ENCODE assay signal across 22 mouse cellular contexts in the genomic region with DNA sequence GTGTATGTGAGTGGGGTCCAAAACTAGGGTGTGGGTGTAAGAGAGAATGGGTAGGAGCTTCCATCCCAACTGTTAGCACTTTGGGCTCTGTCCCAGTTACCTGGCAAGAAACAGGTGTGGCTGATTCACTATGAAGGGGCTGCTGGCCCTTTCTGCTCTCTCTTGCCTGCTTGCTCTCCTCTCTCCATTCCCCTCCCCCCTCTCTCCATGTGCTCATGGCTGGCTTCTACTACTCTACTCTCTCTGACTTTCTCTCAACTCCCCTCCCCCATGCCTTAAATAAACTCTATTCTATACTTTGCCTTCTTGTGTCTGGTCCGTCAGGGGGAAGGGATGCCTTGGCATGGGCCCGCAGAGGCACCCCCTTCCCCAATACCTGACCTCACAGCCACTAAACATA. TPM values are rescaled to one million over a fixed set of nuclear protein-coding genes. Genes with fewer than 3 reads are reported as not detected.
A peak's percentile ranks its signal among the peaks of the same experiment; 100 is the strongest.
DNase-seq lines count a peak whose midpoint lies in the region; ATAC-seq and TF ChIP-seq lines count a peak whose summit lies in the region.
"Had no signal": no experiment of that assay in that cellular context is flagged by ENCODE, and none has a peak within 500 bp of the region (broad histone marks: within the 10 kb centered on the region; RNA-seq: fewer than 3 reads in every experiment).

No protein-coding gene starts in this region.

- WGBS in forebrain, embryonic 12.5 days: 64% methylated on average over 2 of the region's 2 CpGs
- WGBS in forebrain, postnatal 0 days: 66% methylated on average over 2 of the region's 2 CpGs
- whole genome bisulfite sequencing in liver, embryonic 11.5 days: 61% methylated on average over 2 of the region's 2 CpGs
- WGBS in liver, embryonic 13.5 days (ENCODE audit: insufficient replicate concordance): 40% methylated on average over 2 of the region's 2 CpGs

- H3K4me3 ChIP-seq in forebrain, embryonic 12.5 days (replicated peaks): no peak overlapping the region
- H3K4me3 ChIP-seq in forebrain, postnatal 0 days (ENCODE audit: low read depth, low read length): no peak overlapping the region
- H3K4me3 ChIP-seq in liver, embryonic 11.5 days (ENCODE audit: low read depth, low read length): no peak overlapping the region
- H3K4me3 ChIP-seq in G1E (ENCODE audit: low read depth, low read length): peak overlapping the region; percentile 60; the same call in 1 of the 2 replicates
- H3K4me3 ChIP-seq in liver, embryonic 13.5 days (replicated peaks): no peak overlapping the region
- H3K4me3 ChIP-seq: intestine, embryonic 15.5 days had no signal

- H3K9me3 ChIP-seq in forebrain, embryonic 12.5 days: no peaks in the 10 kb centered on the region
- no peaks in the 10 kb centered on the region for H3K9me3 ChIP-seq in forebrain, postnatal 0 days (ENCODE audit: low read length)
- no peaks in the 10 kb centered on the region for H3K9me3 ChIP-seq in liver, embryonic 11.5 days (ENCODE audit: control insufficient read depth, low read length)
- H3K9me3 ChIP-seq in G1E (replicated peaks): no peaks in the 10 kb centered on the region
- no peaks in the 10 kb centered on the region for H3K9me3 ChIP-seq in liver, embryonic 13.5 days (replicated peaks)
- H3K9me3 ChIP-seq: intestine, embryonic 15.5 days had no signal

- H3K27me3 ChIP-seq in forebrain, embryonic 12.5 days: 0 out of 2 replicates have a peak, but pooled peaks cover 22% of the 10 kb centered on the region
- H3K27me3 ChIP-seq in forebrain, postnatal 0 days (ENCODE audit: insufficient read depth, low read length): no peaks in the 10 kb centered on the region; the same call in 1 of the 2 replicates
- H3K27me3 ChIP-seq in liver, embryonic 11.5 days (replicated peaks; ENCODE audit: control insufficient read depth, insufficient read depth, low read length): no peaks in the 10 kb centered on the region
- peaks cover 8% of the 10 kb centered on the region for H3K27me3 ChIP-seq in G1E (ENCODE audit: insufficient read depth, low read length)
- H3K27me3 ChIP-seq in liver, embryonic 13.5 days: no peaks in the 10 kb centered on the region
- H3K27me3 ChIP-seq: intestine, embryonic 15.5 days had no signal

- no peak overlapping the region for H3K4me2 ChIP-seq in forebrain, embryonic 12.5 days
- no peak overlapping the region for H3K4me2 ChIP-seq in forebrain, postnatal 0 days (ENCODE audit: low read depth)
- H3K4me2 ChIP-seq in liver, embryonic 11.5 days: peak overlapping the region; percentile 24; the same call in 1 of the 2 replicates
- H3K4me2 ChIP-seq in liver, embryonic 13.5 days: no peak overlapping the region
- H3K4me2 ChIP-seq: intestine, embryonic 15.5 days had no signal

- 0 out of 2 replicates have a peak overlapping the region, but pooled peaks have one; percentile 12 for H3K9ac ChIP-seq in forebrain, embryonic 12.5 days
- no peak overlapping the region for H3K9ac ChIP-seq in forebrain, postnatal 0 days
- H3K9ac ChIP-seq in liver, embryonic 11.5 days (ENCODE audit: low read depth, low read length): peak overlapping the region; percentile 66
- peak overlapping the region; percentile 52 for H3K9ac ChIP-seq in liver, embryonic 13.5 days
- H3K9ac ChIP-seq: intestine, embryonic 15.5 days had no signal

- peaks cover 6% of the 10 kb centered on the region for H3K4me1 ChIP-seq in forebrain, embryonic 12.5 days
- no peaks in the 10 kb centered on the region; the same call in 1 of the 2 replicates for H3K4me1 ChIP-seq in forebrain, postnatal 0 days (ENCODE audit: insufficient read depth)
- peaks cover 46% of the 10 kb centered on the region for H3K4me1 ChIP-seq in liver, embryonic 11.5 days (replicated peaks; ENCODE audit: control insufficient read depth, insufficient read depth, low read length)
- H3K4me1 ChIP-seq in G1E (ENCODE audit: insufficient read depth, low read depth, low read length): peaks cover 78% of the 10 kb centered on the region
- H3K4me1 ChIP-seq in liver, embryonic 13.5 days (replicated peaks): peaks cover 64% of the 10 kb centered on the region

- TF ChIP-seq CTCF in forebrain, postnatal 0 days (IDR thresholded peaks at IDR 0.05; ENCODE audit: low read depth): no peak
- no peak for TF ChIP-seq CTCF in G1E (IDR thresholded peaks at IDR 0.05; ENCODE audit: low read depth, low read length)

- no peak for ATAC-seq in forebrain, embryonic 12.5 days (ENCODE audit: low FRiP score)
- no peak for ATAC-seq in forebrain, postnatal 0 days
- ATAC-seq in liver, embryonic 11.5 days (replicated peaks; ENCODE audit: low FRiP score): no peak
- no peak for ATAC-seq in G1E (ENCODE audit: extremely low read depth, insufficient number of reproducible peaks, low FRiP score, poor library complexity, severe bottlenecking)
- ATAC-seq in liver, embryonic 13.5 days (ENCODE audit: low read depth): no peak
- ATAC-seq in frontal cortex, adult (ENCODE audit: low TSS enrichment): no peak
- ATAC-seq: forebrain, embryonic 16.5 days had no signal

- no peak overlapping the region for H3K27ac ChIP-seq in forebrain, embryonic 12.5 days
- no peak overlapping the region for H3K27ac ChIP-seq in forebrain, postnatal 0 days (ENCODE audit: low read depth, low read length)
- H3K27ac ChIP-seq in liver, embryonic 11.5 days (ENCODE audit: low read depth, low read length): peak overlapping the region; percentile 78
- peak overlapping the region; percentile 94 for H3K27ac ChIP-seq in liver, embryonic 13.5 days
- H3K27ac ChIP-seq: intestine, embryonic 15.5 days had no signal

- no peak for DNase-seq in forebrain, postnatal 0 days
- no peak for DNase-seq in liver, embryonic 11.5 days (ENCODE audit: low spot score)
- no peak for DNase-seq in liver
- DNase-seq in G1E (ENCODE audit: low spot score): no peak
- DNase-seq in liver, embryonic 13.5 days: no peak
- no peak for DNase-seq in testis, postnatal 10 days (ENCODE audit: low spot score)
- DNase-seq: cerebellum, adult 11 months; gastrocnemius, postnatal 14 days; kidney, postnatal 14 days; left cerebral cortex, postnatal 4 days; lung, postnatal 14 days; midbrain, embryonic 14.5 days had no signal

- H3K36me3 ChIP-seq in forebrain, embryonic 12.5 days (replicated peaks): no peaks in the 10 kb centered on the region
- no peaks in the 10 kb centered on the region for H3K36me3 ChIP-seq in forebrain, postnatal 0 days (ENCODE audit: insufficient read depth)
- H3K36me3 ChIP-seq in liver, embryonic 11.5 days (ENCODE audit: control insufficient read depth, insufficient read depth, low read length): no peaks in the 10 kb centered on the region
- H3K36me3 ChIP-seq in G1E (replicated peaks): peaks cover 3% of the 10 kb centered on the region
- H3K36me3 ChIP-seq in liver, embryonic 13.5 days: no peaks in the 10 kb centered on the region
- H3K36me3 ChIP-seq: intestine, embryonic 15.5 days had no signal

RNA-seq across cellular contexts. Expression of a gene that starts 1.8 kb away (rescaled TPM):
- 1,281 and 1,312 TPM in 2 replicates for polyA plus RNA-seq in forebrain, embryonic 12.5 days (2016; fragmentation: Nextera tagmentation; extraction: Ambion mirVana)
- total RNA-seq in forebrain, postnatal 0 days (2014; rRNA removed): 703 and 720 TPM in 2 replicates
- polyA plus RNA-seq in forebrain, postnatal 0 days (2015; fragmentation: Nextera tagmentation; extraction: Ambion mirVana): 1,123 and 1,324 TPM in 2 replicates
- polyA plus RNA-seq in liver, embryonic 11.5 days (2014; fragmentation: Nextera tagmentation; extraction: Ambion mirVana): 1,759 and 1,828 TPM in 2 replicates
- total RNA-seq in G1E (2014; fragmentation: Nextera tagmentation) (1,636 and 2,110 TPM in 2 replicates), G1E (2017) (2,016 and 2,418 TPM in 2 replicates)
- 197 and 458 TPM in 2 replicates for polyA plus RNA-seq in G1E (2012)
- 1,126 and 1,282 TPM in 2 replicates for polyA plus RNA-seq in liver, embryonic 13.5 days (2015; fragmentation: Nextera tagmentation; extraction: Ambion mirVana)

RNA-seq across cellular contexts. Expression of a gene that starts 18.3 kb away (rescaled TPM):
- not detected in 2 replicates for polyA plus RNA-seq in forebrain, embryonic 12.5 days (2016; fragmentation: Nextera tagmentation; extraction: Ambion mirVana)
- total RNA-seq in forebrain, postnatal 0 days (2014; rRNA removed): not detected in 2 replicates
- polyA plus RNA-seq in forebrain, postnatal 0 days (2015; fragmentation: Nextera tagmentation; extraction: Ambion mirVana): not detected in 2 replicates
- not detected in 2 replicates for polyA plus RNA-seq in liver, embryonic 11.5 days (2014; fragmentation: Nextera tagmentation; extraction: Ambion mirVana)
- total RNA-seq in G1E (2014; fragmentation: Nextera tagmentation) (not detected in 2 replicates), G1E (2017) (0.17 TPM in 1 of 2 replicates, not detected in the other)
- not detected in 2 replicates for polyA plus RNA-seq in G1E (2012)
- not detected in 2 replicates for polyA plus RNA-seq in liver, embryonic 13.5 days (2015; fragmentation: Nextera tagmentation; extraction: Ambion mirVana)
- total RNA-seq: common myeloid progenitor, adult 5-6 weeks; gastrocnemius, postnatal 14 days; layer of hippocampus, postnatal 14 days; left cerebral cortex, postnatal 4 days had no signal
- polyA plus RNA-seq: heart, postnatal 0 days; intestine, embryonic 15.5 days; midbrain, embryonic 14.5 days; neural tube, embryonic 11.5 days; stomach, embryonic 14.5 days; urinary bladder, adult 2 months had no signal

RNA-seq across cellular contexts. Expression of a gene that starts 37.0 kb away (rescaled TPM):
- polyA plus RNA-seq in forebrain, embryonic 12.5 days (2016; fragmentation: Nextera tagmentation; extraction: Ambion mirVana): 28.2 and 33.5 TPM in 2 replicates
- total RNA-seq in forebrain, postnatal 0 days (2014; rRNA removed): 33.3 and 40.3 TPM in 2 replicates
- 12.3 and 17.0 TPM in 2 replicates for polyA plus RNA-seq in forebrain, postnatal 0 days (2015; fragmentation: Nextera tagmentation; extraction: Ambion mirVana)
- 17.7 and 18.2 TPM in 2 replicates for polyA plus RNA-seq in liver, embryonic 11.5 days (2014; fragmentation: Nextera tagmentation; extraction: Ambion mirVana)
- total RNA-seq in G1E (2014; fragmentation: Nextera tagmentation): 28.5 and 36.9 TPM in 2 replicates
- total RNA-seq in G1E (2017): 47.1 and 47.7 TPM in 2 replicates
- polyA plus RNA-seq in G1E (2012): 8.1 and 16.4 TPM in 2 replicates
- polyA plus RNA-seq in liver, embryonic 13.5 days (2015; fragmentation: Nextera tagmentation; extraction: Ambion mirVana): 9.4 and 10.6 TPM in 2 replicates

Comparison
In these comparisons a context has a peak if more than half of its experiments do, and no peak if none do; other contexts are left out.
1. H3K27ac ChIP-seq: peak in liver, embryonic 11.5 days (single experiment) and liver, embryonic 13.5 days (single experiment); none in forebrain, embryonic 12.5 days (single experiment) and forebrain, postnatal 0 days (single experiment).